Mouse (Mus musculus): Measurements from ENCODE around the gene Exoc2. TPM values are rescaled to one million over a fixed set of nuclear protein-coding genes. Genes with fewer than 3 reads are reported as not detected.

Gene Exoc2
- polyA plus RNA-seq (2014; fragmentation: Nextera tagmentation; extraction: Ambion mirVana): 31.8 and 40.7 TPM in 2 replicates

GRCm38 (mm10) chr13:30973501-30974246 is at the start of gene Exoc2, which contains the start of gene Gm5447:
Gene Exoc2 (minus strand): TSS chr13:30974093.
Gene Gm5447 (plus strand): TSS chr13:30974204.
- Histone ChIP-seq H3K27me3 (replicated peaks; ENCODE audit: control insufficient read depth, insufficient read depth, low read length) (no peaks in the 10 kb centered on the region), H3K4me2 (ENCODE audit: low read length) (peak within 1 kb of the TSS; percentile 73), H3K4me3 (ENCODE audit: low read depth, low read length) (peak within 1 kb of the TSS; percentile 92), H3K36me3 (ENCODE audit: control insufficient read depth, insufficient read depth, low read length) (no peaks in the 10 kb centered on the region), H3K9ac (ENCODE audit: low read length) (peak within 1 kb of the TSS; percentile 94), H3K27ac (ENCODE audit: low read depth) (peak within 1 kb of the TSS; percentile 92), H3K9me3 (ENCODE audit: control insufficient read depth, low read length) (no peaks in the 10 kb centered on the region), H3K4me1 (replicated peaks; ENCODE audit: control insufficient read depth, insufficient read depth, low read length) (peaks cover 13% of the 10 kb centered on the region)
- ATAC-seq (replicated peaks; ENCODE audit: low FRiP score, low TSS enrichment, low read depth) (peak; percentile 98), DNase-seq (ENCODE audit: low spot score) (peak; percentile 94)
- WGBS: under 1% methylated on average over 54 of the region's 54 CpGs

- peaks cover 5% of the 10 kb centered on the region for H3K4me1 ChIP-seq (replicated peaks; ENCODE audit: control insufficient read depth, insufficient read depth, low read length)
- ATAC-seq (replicated peaks; ENCODE audit: low FRiP score, low TSS enrichment, low read depth) (no peak), DNase-seq (ENCODE audit: low spot score) (no peak)
- no peak overlapping the region for H3K4me3 ChIP-seq (ENCODE audit: low read depth, low read length)
- no peaks in the 10 kb centered on the region for H3K9me3 ChIP-seq (ENCODE audit: control insufficient read depth, low read length)
- H3K27ac ChIP-seq (ENCODE audit: low read depth): no peak overlapping the region
- no peaks in the 10 kb centered on the region for H3K27me3 ChIP-seq (replicated peaks; ENCODE audit: control insufficient read depth, insufficient read depth, low read length)
- H3K4me2 ChIP-seq (ENCODE audit: low read length): no peak overlapping the region
- no peak overlapping the region for H3K9ac ChIP-seq (ENCODE audit: low read length)
- H3K36me3 ChIP-seq (ENCODE audit: control insufficient read depth, insufficient read depth, low read length): no peaks in the 10 kb centered on the region
- 82% methylated on average over 3 of the region's 3 CpGs for WGBS
These were observed 49.8 kb upstream of the Exoc2 start for GRCm38 (mm10) chr13:31023664-31024063.

- Histone ChIP-seq H3K9me3 (ENCODE audit: control insufficient read depth, low read length) (no peaks in the 10 kb centered on the region), H3K9ac (ENCODE audit: low read length) (no peak overlapping the region), H3K27ac (ENCODE audit: low read depth) (no peak overlapping the region), H3K4me3 (ENCODE audit: low read depth, low read length) (no peak overlapping the region), H3K36me3 (ENCODE audit: control insufficient read depth, insufficient read depth, low read length) (no peaks in the 10 kb centered on the region), H3K4me2 (ENCODE audit: low read length) (no peak overlapping the region), H3K27me3 (replicated peaks; ENCODE audit: control insufficient read depth, insufficient read depth, low read length) (no peaks in the 10 kb centered on the region), H3K4me1 (replicated peaks; ENCODE audit: control insufficient read depth, insufficient read depth, low read length) (peaks cover 5% of the 10 kb centered on the region)
- WGBS: 33% methylated on average over 6 of the region's 6 CpGs
- DNase-seq (ENCODE audit: low spot score) (no peak), ATAC-seq (replicated peaks; ENCODE audit: low FRiP score, low TSS enrichment, low read depth) (no peak)
These were observed 48.0 kb upstream of the Exoc2 start for GRCm38 (mm10) chr13:31021927-31022326.

- H3K27ac ChIP-seq (ENCODE audit: low read depth): no peak overlapping the region
These were observed 47.6 kb upstream of the Exoc2 start for GRCm38 (mm10) chr13:31021514-31021913.

GRCm38 (mm10) chr13:31017545-31017944 is 43.7 kb upstream of the Exoc2 start:
- H3K4me3 ChIP-seq (ENCODE audit: low read depth, low read length): no peak overlapping the region
- WGBS: 95% methylated on average over 3 of the region's 3 CpGs
- no peaks in the 10 kb centered on the region for H3K27me3 ChIP-seq (replicated peaks; ENCODE audit: control insufficient read depth, insufficient read depth, low read length)
- H3K4me2 ChIP-seq (ENCODE audit: low read length): no peak overlapping the region
- no peaks in the 10 kb centered on the region for H3K9me3 ChIP-seq (ENCODE audit: control insufficient read depth, low read length)
- no peak overlapping the region for H3K9ac ChIP-seq (ENCODE audit: low read length)
- no peaks in the 10 kb centered on the region for H3K36me3 ChIP-seq (ENCODE audit: control insufficient read depth, insufficient read depth, low read length)
- peaks cover 5% of the 10 kb centered on the region for H3K4me1 ChIP-seq (replicated peaks; ENCODE audit: control insufficient read depth, insufficient read depth, low read length)
- DNase-seq (ENCODE audit: low spot score): no peak
- H3K27ac ChIP-seq (ENCODE audit: low read depth): no peak overlapping the region
- no peak for ATAC-seq (replicated peaks; ENCODE audit: low FRiP score, low TSS enrichment, low read depth)

More at GRCm38 (mm10) chr13:31021514-31021913, 47.6 kb upstream of the Exoc2 start:
- Histone ChIP-seq H3K36me3 (ENCODE audit: control insufficient read depth, insufficient read depth, low read length) (no peaks in the 10 kb centered on the region), H3K9ac (ENCODE audit: low read length) (no peak overlapping the region), H3K9me3 (ENCODE audit: control insufficient read depth, low read length) (no peaks in the 10 kb centered on the region), H3K4me3 (ENCODE audit: low read depth, low read length) (no peak overlapping the region), H3K4me1 (replicated peaks; ENCODE audit: control insufficient read depth, insufficient read depth, low read length) (peaks cover 5% of the 10 kb centered on the region), H3K4me2 (ENCODE audit: low read length) (no peak overlapping the region), H3K27me3 (replicated peaks; ENCODE audit: control insufficient read depth, insufficient read depth, low read length) (no peaks in the 10 kb centered on the region)
- DNase-seq (ENCODE audit: low spot score): no peak
- WGBS: 44% methylated on average over 4 of the region's 4 CpGs
- ATAC-seq (replicated peaks; ENCODE audit: low FRiP score, low TSS enrichment, low read depth): no peak

- no peak overlapping the region; the same call in 1 of the 2 replicates for H3K4me2 ChIP-seq (ENCODE audit: low read length)
- H3K9me3 ChIP-seq (ENCODE audit: control insufficient read depth, low read length): no peaks in the 10 kb centered on the region
- WGBS: 62% methylated on average over 4 of the region's 4 CpGs
- no peaks in the 10 kb centered on the region for H3K27me3 ChIP-seq (replicated peaks; ENCODE audit: control insufficient read depth, insufficient read depth, low read length)
- ATAC-seq (replicated peaks; ENCODE audit: low FRiP score, low TSS enrichment, low read depth): no peak
- H3K9ac ChIP-seq (ENCODE audit: low read length): no peak overlapping the region
- no peaks in the 10 kb centered on the region for H3K4me1 ChIP-seq (replicated peaks; ENCODE audit: control insufficient read depth, insufficient read depth, low read length)
- H3K36me3 ChIP-seq (ENCODE audit: control insufficient read depth, insufficient read depth, low read length): no peaks in the 10 kb centered on the region
- no peak overlapping the region for H3K4me3 ChIP-seq (ENCODE audit: low read depth, low read length)
- H3K27ac ChIP-seq (ENCODE audit: low read depth): no peak overlapping the region
- DNase-seq (ENCODE audit: low spot score): no peak
These were observed 31.1 kb upstream of the Exoc2 start for GRCm38 (mm10) chr13:31004995-31005394.

- no peaks in the 10 kb centered on the region for H3K9me3 ChIP-seq (ENCODE audit: control insufficient read depth, low read length)
- ATAC-seq (replicated peaks; ENCODE audit: low FRiP score, low TSS enrichment, low read depth) (no peak), DNase-seq (ENCODE audit: low spot score) (no peak)
- no peak overlapping the region for H3K27ac ChIP-seq (ENCODE audit: low read depth)
- H3K9ac ChIP-seq (ENCODE audit: low read length): no peak overlapping the region
- H3K4me1 ChIP-seq (replicated peaks; ENCODE audit: control insufficient read depth, insufficient read depth, low read length): no peaks in the 10 kb centered on the region
- no peaks in the 10 kb centered on the region for H3K27me3 ChIP-seq (replicated peaks; ENCODE audit: control insufficient read depth, insufficient read depth, low read length)
- peak overlapping the region; percentile 27 for H3K4me2 ChIP-seq (ENCODE audit: low read length)
- no peaks in the 10 kb centered on the region for H3K36me3 ChIP-seq (ENCODE audit: control insufficient read depth, insufficient read depth, low read length)
- no peak overlapping the region for H3K4me3 ChIP-seq (ENCODE audit: low read depth, low read length)
- 45% methylated on average over 12 of the region's 12 CpGs for WGBS
These were observed 30.6 kb upstream of the Exoc2 start for GRCm38 (mm10) chr13:31004458-31004857.

- 85% methylated on average over 6 of the region's 6 CpGs for WGBS
- Histone ChIP-seq H3K27me3 (replicated peaks; ENCODE audit: control insufficient read depth, insufficient read depth, low read length) (no peaks in the 10 kb centered on the region), H3K36me3 (ENCODE audit: control insufficient read depth, insufficient read depth, low read length) (no peaks in the 10 kb centered on the region), H3K4me2 (ENCODE audit: low read length) (no peak overlapping the region), H3K9ac (ENCODE audit: low read length) (no peak overlapping the region), H3K4me1 (replicated peaks; ENCODE audit: control insufficient read depth, insufficient read depth, low read length) (no peaks in the 10 kb centered on the region), H3K4me3 (ENCODE audit: low read depth, low read length) (no peak overlapping the region), H3K9me3 (ENCODE audit: control insufficient read depth, low read length) (no peaks in the 10 kb centered on the region), H3K27ac (ENCODE audit: low read depth) (no peak overlapping the region)
- peak; percentile 24 for DNase-seq (ENCODE audit: low spot score)
- ATAC-seq (replicated peaks; ENCODE audit: low FRiP score, low TSS enrichment, low read depth): no peak
These were observed 25.9 kb upstream of the Exoc2 start for GRCm38 (mm10) chr13:30999799-31000198.
